ENCODE assay signal across 8 mouse cellular contexts in the genomic region with DNA sequence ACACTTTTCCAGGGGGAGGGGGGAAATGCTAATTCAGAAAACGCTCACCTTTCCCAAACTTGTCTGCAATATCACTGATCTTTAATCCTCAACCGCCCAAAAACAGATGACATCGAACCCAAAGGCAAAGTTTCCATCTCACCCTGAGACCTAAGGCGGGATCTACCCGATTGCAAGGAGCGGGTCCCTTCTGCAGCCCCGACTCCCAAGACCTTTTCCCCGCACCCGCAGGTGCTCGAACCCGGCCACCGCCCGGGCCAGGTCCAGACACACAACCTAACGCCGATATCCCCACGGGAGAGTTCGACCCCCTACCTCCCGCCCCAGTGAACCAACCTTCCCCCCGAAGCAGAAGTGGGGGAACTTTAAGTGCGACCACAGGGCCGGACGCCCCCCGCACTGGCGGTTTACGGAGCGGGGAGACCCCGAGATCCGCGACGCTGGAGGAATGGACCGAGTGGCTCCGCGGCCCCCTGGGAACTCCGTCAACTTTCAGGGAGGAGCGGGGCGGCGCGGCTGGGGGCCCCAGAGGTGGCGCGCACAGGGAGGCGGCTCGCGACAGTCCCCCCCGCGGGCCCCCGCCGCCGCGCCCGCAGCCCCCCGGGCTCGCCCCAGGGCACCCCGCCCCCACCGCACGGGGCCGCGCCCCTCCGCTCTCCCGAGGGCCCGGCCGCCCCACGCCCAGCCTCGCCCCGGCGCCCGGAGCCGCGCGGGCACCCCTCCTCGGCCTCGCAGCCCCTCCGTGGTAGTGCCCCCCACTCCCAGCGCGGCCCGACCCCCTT. TPM values are rescaled to one million over a fixed set of nuclear protein-coding genes. Genes with fewer than 3 reads are reported as not detected.
A peak's percentile ranks its signal among the peaks of the same experiment; 100 is the strongest.
DNase-seq lines count a peak whose midpoint lies in the region; ATAC-seq lines count a peak whose summit lies in the region.

No protein-coding gene starts in this region.

- H3K4me1 ChIP-seq in forebrain, embryonic 13.5 days = peaks cover 25% of the 10 kb centered on the region
- H3K4me1 ChIP-seq in hindbrain, embryonic 13.5 days (replicated peaks) = peaks cover 23% of the 10 kb centered on the region
- peaks cover 28% of the 10 kb centered on the region for H3K4me1 ChIP-seq in liver, embryonic 11.5 days (replicated peaks; ENCODE audit: control insufficient read depth, insufficient read depth, low read length)
- H3K4me1 ChIP-seq in neural tube, embryonic 14.5 days (ENCODE audit: control insufficient read depth, insufficient read depth, low read length) = no peaks in the 10 kb centered on the region

- peak overlapping the region; percentile 95 for H3K4me2 ChIP-seq in forebrain, embryonic 13.5 days
- H3K4me2 ChIP-seq in hindbrain, embryonic 13.5 days = peak overlapping the region; percentile 91
- H3K4me2 ChIP-seq in liver, embryonic 11.5 days = peak overlapping the region; percentile 98
- peak overlapping the region; percentile 98 for H3K4me2 ChIP-seq in neural tube, embryonic 14.5 days (ENCODE audit: low read depth, low read length)

- H3K9ac ChIP-seq in forebrain, embryonic 13.5 days = peak overlapping the region; percentile 96
- H3K9ac ChIP-seq in hindbrain, embryonic 13.5 days = peak overlapping the region; percentile 98
- peak overlapping the region; percentile 98 for H3K9ac ChIP-seq in liver, embryonic 11.5 days (ENCODE audit: low read depth, low read length)
- H3K9ac ChIP-seq in neural tube, embryonic 14.5 days (replicated peaks; ENCODE audit: low read depth, low read length) = peak overlapping the region; percentile 98

- H3K4me3 ChIP-seq in forebrain, embryonic 13.5 days = peak overlapping the region; percentile 85
- peak overlapping the region; percentile 93 for H3K4me3 ChIP-seq in hindbrain, embryonic 13.5 days
- peak overlapping the region; percentile 93 for H3K4me3 ChIP-seq in liver, embryonic 11.5 days (ENCODE audit: low read depth, low read length)
- peak overlapping the region; percentile 93 for H3K4me3 ChIP-seq in neural tube, embryonic 14.5 days (ENCODE audit: low read depth, low read length)

- ATAC-seq in forebrain, embryonic 13.5 days = peak; percentile 82
- peak; percentile 54 for ATAC-seq in hindbrain, embryonic 13.5 days (ENCODE audit: low FRiP score)
- peak; percentile 70 for ATAC-seq in liver, embryonic 11.5 days (replicated peaks; ENCODE audit: low FRiP score)
- peak; percentile 54 for ATAC-seq in neural tube, embryonic 14.5 days (ENCODE audit: low read depth)
- no peak for ATAC-seq in activated CD4-positive, CD25-positive, alpha-beta regulatory T cell, adult 4 months

- WGBS in forebrain, embryonic 13.5 days = under 1% methylated on average over 34 of the region's 75 CpGs
- WGBS in hindbrain, embryonic 13.5 days = under 1% methylated on average over 60 of the region's 75 CpGs
- WGBS in liver, embryonic 11.5 days = 1% methylated on average over 68 of the region's 75 CpGs
- under 1% methylated on average over 38 of the region's 75 CpGs for WGBS in neural tube, embryonic 14.5 days

- no peaks in the 10 kb centered on the region for H3K27me3 ChIP-seq in forebrain, embryonic 13.5 days
- H3K27me3 ChIP-seq in hindbrain, embryonic 13.5 days = no peaks in the 10 kb centered on the region
- H3K27me3 ChIP-seq in liver, embryonic 11.5 days (replicated peaks; ENCODE audit: control insufficient read depth, insufficient read depth, low read length) = no peaks in the 10 kb centered on the region
- H3K27me3 ChIP-seq in neural tube, embryonic 14.5 days (ENCODE audit: control insufficient read depth, insufficient read depth, low read length) = no peaks in the 10 kb centered on the region

- H3K9me3 ChIP-seq in forebrain, embryonic 13.5 days (replicated peaks) = no peaks in the 10 kb centered on the region
- no peaks in the 10 kb centered on the region for H3K9me3 ChIP-seq in hindbrain, embryonic 13.5 days
- no peaks in the 10 kb centered on the region for H3K9me3 ChIP-seq in liver, embryonic 11.5 days (ENCODE audit: control insufficient read depth, low read length)
- no peaks in the 10 kb centered on the region for H3K9me3 ChIP-seq in neural tube, embryonic 14.5 days (ENCODE audit: control insufficient read depth, low read length)

- DNase-seq in retina, embryonic 14.5 days (ENCODE audit: low spot score) = peak; percentile 46
- DNase-seq in retina, postnatal 1 day = no peak
- peak; percentile 8 for DNase-seq in adrenal gland, postnatal 4 days (ENCODE audit: low spot score in 2 of 2)
- peak; percentile 59 for DNase-seq in liver, embryonic 11.5 days (ENCODE audit: low spot score)

- peak overlapping the region; percentile 99 for H3K27ac ChIP-seq in forebrain, embryonic 13.5 days
- H3K27ac ChIP-seq in hindbrain, embryonic 13.5 days = peak overlapping the region; percentile 100
- peak overlapping the region; percentile 94 for H3K27ac ChIP-seq in liver, embryonic 11.5 days (ENCODE audit: low read depth, low read length)
- H3K27ac ChIP-seq in neural tube, embryonic 14.5 days (ENCODE audit: low read depth, low read length) = peak overlapping the region; percentile 100

- H3K36me3 ChIP-seq in forebrain, embryonic 13.5 days (ENCODE audit: poor library complexity, severe bottlenecking) = no peaks in the 10 kb centered on the region
- H3K36me3 ChIP-seq in hindbrain, embryonic 13.5 days = no peaks in the 10 kb centered on the region
- no peaks in the 10 kb centered on the region for H3K36me3 ChIP-seq in liver, embryonic 11.5 days (ENCODE audit: control insufficient read depth, insufficient read depth, low read length)
- no peaks in the 10 kb centered on the region for H3K36me3 ChIP-seq in neural tube, embryonic 14.5 days (ENCODE audit: control insufficient read depth, insufficient read depth, low read length)

RNA-seq across cellular contexts. Expression of gene Mef2a, which starts 0.6 kb away (rescaled TPM):
- 10 to 100 TPM; 70.1 to 71.6 TPM for total RNA-seq in adrenal gland, postnatal 4 days (2021)
- polyA plus RNA-seq in forebrain, embryonic 13.5 days (2015; fragmentation: Nextera tagmentation; extraction: Ambion mirVana) = 26.0 and 32.2 TPM in 2 replicates
- polyA plus RNA-seq in hindbrain, embryonic 13.5 days (2015; fragmentation: Nextera tagmentation; extraction: Ambion mirVana) = 36.9 and 37.8 TPM in 2 replicates
- polyA plus RNA-seq in liver, embryonic 11.5 days (2014; fragmentation: Nextera tagmentation; extraction: Ambion mirVana) = 23.2 and 23.6 TPM in 2 replicates
- 45.1 and 48.7 TPM in 2 replicates for polyA plus RNA-seq in neural tube, embryonic 14.5 days (2014; fragmentation: Nextera tagmentation; extraction: Ambion mirVana)
- polyA plus RNA-seq in activated CD4-positive, CD25-positive, alpha-beta regulatory T cell, adult 4 months (2017; shearing (Covaris generic)) = 10 to 100 TPM; 10.5 to 11.3 TPM
